Mouse (Mus musculus): ENCODE measurements around the gene Tfip11. TPM values are rescaled to one million over a fixed set of nuclear protein-coding genes. Genes with fewer than 3 reads are reported as not detected.

Gene Tfip11
- polyA plus RNA-seq, 1 experiment from 2014 or later, result 19.0 TPM

DNA sequence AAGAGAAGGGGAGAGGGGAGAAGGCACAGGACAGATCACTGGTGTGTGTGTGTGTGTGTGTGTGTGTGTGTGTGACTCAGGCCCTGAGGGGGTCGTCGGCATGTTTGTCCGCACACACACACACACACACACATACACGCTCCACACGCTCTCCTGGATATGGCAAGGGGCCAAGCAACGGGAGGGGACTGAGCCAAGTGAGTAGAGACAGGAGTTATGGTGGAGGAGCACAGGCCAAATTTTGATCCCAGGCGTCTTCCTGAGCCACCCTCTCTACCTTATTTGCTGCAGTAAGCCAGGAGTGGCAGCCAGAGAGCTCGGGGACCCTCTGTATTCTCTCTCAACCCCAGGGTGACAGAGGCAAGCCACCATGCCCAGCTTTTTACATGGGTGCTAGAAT, 36.9 kb upstream of the Tfip11 start:
- peak; percentile 30 for DNase-seq (ENCODE audit: low spot score)
- no peaks in the 10 kb centered on the region for H3K36me3 ChIP-seq (ENCODE audit: control insufficient read depth, insufficient read depth, low read length)
- WGBS, result 46% methylated on average over 8 of the region's 8 CpGs

GRCm38 (mm10) chr5:112289819-112290535, 36.2 kb upstream of the Tfip11 start:
- WGBS, result 84% methylated on average over 16 of the region's 16 CpGs
- ATAC-seq (no peak), DNase-seq (ENCODE audit: low spot score) (no peak)
- Histone ChIP-seq H3K27ac (ENCODE audit: low read depth, low read length) (no peak overlapping the region), H3K9ac (ENCODE audit: low read length) (no peak overlapping the region), H3K4me1 (ENCODE audit: control insufficient read depth, insufficient read depth, low read length) (no peaks in the 10 kb centered on the region), H3K4me2 (ENCODE audit: low read length) (no peak overlapping the region), H3K27me3 (replicated peaks; ENCODE audit: control insufficient read depth, insufficient read depth, low read length) (no peaks in the 10 kb centered on the region), H3K4me3 (ENCODE audit: low read depth, low read length) (no peak overlapping the region), H3K9me3 (replicated peaks; ENCODE audit: control insufficient read depth, low read length) (no peaks in the 10 kb centered on the region), H3K36me3 (ENCODE audit: control insufficient read depth, insufficient read depth, low read length) (no peaks in the 10 kb centered on the region)

More for the DNA sequence above, 36.9 kb upstream of the Tfip11 start:
- H3K27me3 ChIP-seq (replicated peaks; ENCODE audit: control insufficient read depth, insufficient read depth, low read length), result no peaks in the 10 kb centered on the region
- no peak overlapping the region for H3K4me3 ChIP-seq (ENCODE audit: low read depth, low read length)
- H3K4me1 ChIP-seq (ENCODE audit: control insufficient read depth, insufficient read depth, low read length), result no peaks in the 10 kb centered on the region
- no peak overlapping the region for H3K4me2 ChIP-seq (ENCODE audit: low read length)
- no peak for ATAC-seq
- no peak overlapping the region for H3K9ac ChIP-seq (ENCODE audit: low read length)
- no peaks in the 10 kb centered on the region for H3K9me3 ChIP-seq (replicated peaks; ENCODE audit: control insufficient read depth, low read length)
- no peak overlapping the region for H3K27ac ChIP-seq (ENCODE audit: low read depth, low read length)

GRCm38 (mm10) chr5:112290536-112290880, 35.6 kb upstream of the Tfip11 start:
- ATAC-seq, result no peak
- Histone ChIP-seq H3K4me2 (ENCODE audit: low read length) (no peak overlapping the region), H3K4me3 (ENCODE audit: low read depth, low read length) (no peak overlapping the region), H3K27me3 (replicated peaks; ENCODE audit: control insufficient read depth, insufficient read depth, low read length) (no peaks in the 10 kb centered on the region), H3K27ac (ENCODE audit: low read depth, low read length) (no peak overlapping the region), H3K4me1 (ENCODE audit: control insufficient read depth, insufficient read depth, low read length) (no peaks in the 10 kb centered on the region), H3K9ac (ENCODE audit: low read length) (no peak overlapping the region), H3K36me3 (ENCODE audit: control insufficient read depth, insufficient read depth, low read length) (no peaks in the 10 kb centered on the region), H3K9me3 (replicated peaks; ENCODE audit: control insufficient read depth, low read length) (no peaks in the 10 kb centered on the region)
- DNase-seq (ENCODE audit: low spot score), result no peak
- 90% methylated on average over 8 of the region's 8 CpGs for WGBS

DNA sequence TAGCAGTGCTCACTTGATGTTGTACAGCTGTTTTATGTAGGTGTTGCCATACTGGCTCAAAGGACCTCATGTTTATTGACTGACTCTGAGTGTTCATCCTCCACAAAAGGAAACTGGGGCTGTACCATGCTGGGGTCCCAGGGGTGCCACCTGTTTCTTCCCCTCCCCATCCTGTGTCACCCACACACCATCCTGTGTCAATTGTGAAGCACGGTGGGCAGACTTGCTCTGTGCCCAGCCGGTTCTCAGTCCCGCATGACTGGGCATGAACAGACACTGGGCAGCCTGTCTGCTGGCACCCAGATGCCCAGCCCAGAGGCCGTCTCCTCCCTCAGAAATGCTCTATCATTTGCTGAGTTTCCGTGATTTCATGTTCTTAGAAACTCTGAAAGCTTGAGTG, 34.3 kb upstream of the Tfip11 start:
- no peak overlapping the region for H3K4me3 ChIP-seq (ENCODE audit: low read depth, low read length)
- no peak overlapping the region for H3K27ac ChIP-seq (ENCODE audit: low read depth, low read length)
- no peaks in the 10 kb centered on the region for H3K27me3 ChIP-seq (replicated peaks; ENCODE audit: control insufficient read depth, insufficient read depth, low read length)
- ATAC-seq (no peak), DNase-seq (ENCODE audit: low spot score) (no peak)
- H3K9me3 ChIP-seq (replicated peaks; ENCODE audit: control insufficient read depth, low read length), result no peaks in the 10 kb centered on the region
- 79% methylated on average over 5 of the region's 5 CpGs for WGBS
- no peak overlapping the region for H3K9ac ChIP-seq (ENCODE audit: low read length)
- H3K4me2 ChIP-seq (ENCODE audit: low read length), result no peak overlapping the region
- H3K36me3 ChIP-seq (ENCODE audit: control insufficient read depth, insufficient read depth, low read length), result no peaks in the 10 kb centered on the region
- no peaks in the 10 kb centered on the region for H3K4me1 ChIP-seq (ENCODE audit: control insufficient read depth, insufficient read depth, low read length)

GRCm38 (mm10) chr5:112292343-112292980, 33.7 kb upstream of the Tfip11 start:
- H3K4me2 ChIP-seq (ENCODE audit: low read length), result no peak overlapping the region
- no peak for ATAC-seq
- no peak overlapping the region for H3K9ac ChIP-seq (ENCODE audit: low read length)
- H3K27me3 ChIP-seq (replicated peaks; ENCODE audit: control insufficient read depth, insufficient read depth, low read length), result no peaks in the 10 kb centered on the region
- no peak overlapping the region for H3K4me3 ChIP-seq (ENCODE audit: low read depth, low read length)
- H3K9me3 ChIP-seq (replicated peaks; ENCODE audit: control insufficient read depth, low read length), result no peaks in the 10 kb centered on the region
- WGBS, result 85% methylated on average over 17 of the region's 17 CpGs
- no peak overlapping the region for H3K27ac ChIP-seq (ENCODE audit: low read depth, low read length)
- no peaks in the 10 kb centered on the region for H3K4me1 ChIP-seq (ENCODE audit: control insufficient read depth, insufficient read depth, low read length)
- no peaks in the 10 kb centered on the region for H3K36me3 ChIP-seq (ENCODE audit: control insufficient read depth, insufficient read depth, low read length)
- no peak for DNase-seq (ENCODE audit: low spot score)

- no peaks in the 10 kb centered on the region for H3K36me3 ChIP-seq (ENCODE audit: control insufficient read depth, insufficient read depth, low read length)
- H3K4me2 ChIP-seq (ENCODE audit: low read length), result no peak overlapping the region
- ATAC-seq (no peak), DNase-seq (ENCODE audit: low spot score) (no peak)
- no peak overlapping the region for H3K9ac ChIP-seq (ENCODE audit: low read length)
- WGBS, result 89% methylated on average over 2 of the region's 2 CpGs
- no peaks in the 10 kb centered on the region for H3K4me1 ChIP-seq (ENCODE audit: control insufficient read depth, insufficient read depth, low read length)
- no peaks in the 10 kb centered on the region for H3K9me3 ChIP-seq (replicated peaks; ENCODE audit: control insufficient read depth, low read length)
- H3K4me3 ChIP-seq (ENCODE audit: low read depth, low read length), result no peak overlapping the region
- no peaks in the 10 kb centered on the region for H3K27me3 ChIP-seq (replicated peaks; ENCODE audit: control insufficient read depth, insufficient read depth, low read length)
- H3K27ac ChIP-seq (ENCODE audit: low read depth, low read length), result no peak overlapping the region
Measured at GRCm38 (mm10) chr5:112293800-112294199, 32.4 kb upstream of the Tfip11 start.

DNA sequence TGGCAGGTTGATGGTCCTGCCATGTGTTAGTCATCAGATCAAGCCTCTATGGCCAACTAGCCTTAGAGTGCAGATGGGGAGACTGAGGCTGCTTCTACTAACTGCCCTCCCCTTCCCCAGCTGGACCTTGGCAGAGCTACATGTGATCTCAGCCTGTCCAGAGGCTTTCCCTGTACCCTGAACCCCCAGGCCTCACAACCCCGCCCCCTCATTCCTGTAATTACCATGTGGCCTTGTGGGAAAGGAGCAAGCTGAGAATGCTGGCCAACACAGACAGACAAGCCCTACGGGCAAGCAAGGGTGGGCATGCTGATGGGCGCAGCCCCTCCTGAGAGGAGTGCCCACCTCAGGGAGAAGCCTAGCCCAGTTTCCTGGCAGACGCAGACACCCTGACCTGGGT, 31.5 kb upstream of the Tfip11 start:
- no peak overlapping the region for H3K4me2 ChIP-seq (ENCODE audit: low read length)
- H3K4me3 ChIP-seq (ENCODE audit: low read depth, low read length), result no peak overlapping the region
- H3K9ac ChIP-seq (ENCODE audit: low read length), result no peak overlapping the region
- no peaks in the 10 kb centered on the region for H3K36me3 ChIP-seq (ENCODE audit: control insufficient read depth, insufficient read depth, low read length)
- no peaks in the 10 kb centered on the region for H3K27me3 ChIP-seq (replicated peaks; ENCODE audit: control insufficient read depth, insufficient read depth, low read length)
- no peak overlapping the region for H3K27ac ChIP-seq (ENCODE audit: low read depth, low read length)
- 64% methylated on average over 4 of the region's 4 CpGs for WGBS
- H3K9me3 ChIP-seq (replicated peaks; ENCODE audit: control insufficient read depth, low read length), result no peaks in the 10 kb centered on the region
- no peaks in the 10 kb centered on the region for H3K4me1 ChIP-seq (ENCODE audit: control insufficient read depth, insufficient read depth, low read length)
- DNase-seq (ENCODE audit: low spot score) (no peak), ATAC-seq (no peak)

DNA sequence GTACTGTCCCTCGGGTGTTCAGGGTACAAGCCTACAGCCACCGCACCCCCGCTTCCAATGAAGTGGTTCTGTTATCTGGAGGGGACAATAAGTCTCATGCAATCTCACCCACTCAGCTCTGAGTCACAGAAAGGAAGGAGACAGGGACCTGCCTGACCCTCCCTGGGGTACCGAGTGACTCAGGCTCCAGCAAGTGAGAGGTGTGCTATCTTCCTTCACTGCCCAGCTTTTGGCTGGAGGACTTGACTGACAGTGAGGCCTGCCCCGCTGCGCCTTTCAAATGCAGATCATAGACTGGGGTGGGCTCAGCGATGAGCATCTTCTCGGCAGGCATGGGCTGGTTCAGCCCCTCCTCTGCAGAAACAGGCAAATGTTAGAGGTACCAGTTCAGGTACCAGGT, 31.0 kb upstream of the Tfip11 start:
- Histone ChIP-seq H3K36me3 (ENCODE audit: control insufficient read depth, insufficient read depth, low read length) (no peaks in the 10 kb centered on the region), H3K4me2 (ENCODE audit: low read length) (no peak overlapping the region), H3K27me3 (replicated peaks; ENCODE audit: control insufficient read depth, insufficient read depth, low read length) (no peaks in the 10 kb centered on the region), H3K27ac (ENCODE audit: low read depth, low read length) (no peak overlapping the region), H3K9ac (ENCODE audit: low read length) (no peak overlapping the region; the same call in 1 of the 2 replicates), H3K9me3 (replicated peaks; ENCODE audit: control insufficient read depth, low read length) (no peaks in the 10 kb centered on the region), H3K4me1 (ENCODE audit: control insufficient read depth, insufficient read depth, low read length) (no peaks in the 10 kb centered on the region), H3K4me3 (ENCODE audit: low read depth, low read length) (no peak overlapping the region)
- WGBS, result 36% methylated on average over 8 of the region's 8 CpGs
- ATAC-seq (no peak), DNase-seq (ENCODE audit: low spot score) (no peak)

GRCm38 (mm10) chr5:112295564-112295963, 30.6 kb upstream of the Tfip11 start:
- H3K9ac ChIP-seq (ENCODE audit: low read length), result no peak overlapping the region
- no peak for DNase-seq (ENCODE audit: low spot score)
- no peaks in the 10 kb centered on the region for H3K27me3 ChIP-seq (replicated peaks; ENCODE audit: control insufficient read depth, insufficient read depth, low read length)
- no peak for ATAC-seq
- no peaks in the 10 kb centered on the region for H3K36me3 ChIP-seq (ENCODE audit: control insufficient read depth, insufficient read depth, low read length)
- no peak overlapping the region for H3K4me2 ChIP-seq (ENCODE audit: low read length)
- no peak overlapping the region for H3K4me3 ChIP-seq (ENCODE audit: low read depth, low read length)
- H3K27ac ChIP-seq (ENCODE audit: low read depth, low read length), result no peak overlapping the region
- no peaks in the 10 kb centered on the region for H3K4me1 ChIP-seq (ENCODE audit: control insufficient read depth, insufficient read depth, low read length)
- H3K9me3 ChIP-seq (replicated peaks; ENCODE audit: control insufficient read depth, low read length), result no peaks in the 10 kb centered on the region
- WGBS, result 51% methylated on average over 8 of the region's 8 CpGs

All from forebrain, embryonic 14.5 days (tissue).